ENCODE assay signal across 11 mouse cellular contexts in the genomic region with DNA sequence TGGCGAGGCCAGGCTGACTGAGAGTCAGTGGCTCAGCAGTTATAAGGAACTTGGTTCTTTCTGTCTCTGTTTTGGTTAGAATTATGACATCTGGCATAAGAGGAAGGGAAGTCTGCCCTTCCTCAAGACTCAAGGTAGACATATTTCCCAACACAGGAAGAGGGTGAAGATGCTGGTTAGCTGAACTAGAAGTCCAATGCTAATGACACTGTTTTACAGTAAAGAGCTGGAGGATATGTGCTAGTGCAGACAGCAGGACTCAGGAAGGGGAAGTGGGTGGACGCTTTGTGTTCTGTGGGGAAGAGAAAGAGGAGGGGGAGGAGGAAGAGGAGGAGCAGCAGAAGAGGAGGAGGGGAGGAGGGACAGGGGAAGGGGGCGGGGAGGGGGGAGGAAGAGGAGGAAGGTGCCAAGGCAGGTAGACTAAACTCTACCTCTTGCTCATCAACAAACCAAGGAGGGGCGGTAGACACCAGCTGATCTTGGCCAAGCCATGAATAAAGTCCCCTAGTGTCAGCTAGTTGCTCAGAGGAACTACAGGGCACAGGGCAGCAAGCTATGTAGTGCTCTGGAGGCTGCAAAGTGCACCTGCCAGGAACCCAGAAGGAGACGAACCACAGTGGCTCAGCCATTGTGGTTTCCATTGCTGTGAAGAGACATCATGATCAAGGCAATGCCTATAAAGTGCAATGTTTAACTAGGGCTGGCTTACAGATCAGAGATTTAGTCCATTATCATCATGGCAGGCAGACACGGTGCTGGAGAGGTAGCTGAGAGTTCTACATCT. TPM values are rescaled to one million over a fixed set of nuclear protein-coding genes. Genes with fewer than 3 reads are reported as not detected.
A peak's percentile ranks its signal among the peaks of the same experiment; 100 is the strongest.
DNase-seq lines count a peak whose midpoint lies in the region; ATAC-seq and TF ChIP-seq lines count a peak whose summit lies in the region.
"Had no signal": no experiment of that assay in that cellular context is flagged by ENCODE, and none has a peak within 500 bp of the region (broad histone marks: within the 10 kb centered on the region; RNA-seq: fewer than 3 reads in every experiment).

No protein-coding gene starts in this region.

- intact Hi-C loops in gastrocnemius, postnatal 14 days (cut with DNase I; ENCODE audit: low total_unique reads), result loop anchor here (10.0 kb wide), 1 partner anchor 150 kb away; no protein-coding TSS in a partner anchor

- no peaks in the 10 kb centered on the region for H3K9me3 ChIP-seq in liver, embryonic 11.5 days (ENCODE audit: control insufficient read depth, low read length)
- no peaks in the 10 kb centered on the region for H3K9me3 ChIP-seq in liver, postnatal 0 days (ENCODE audit: low read length)
- H3K9me3 ChIP-seq: embryonic facial prominence, embryonic 15.5 days; midbrain, embryonic 12.5 days had no signal

- peaks cover 5% of the 10 kb centered on the region; the same call in 1 of the 2 replicates for H3K4me1 ChIP-seq in liver, embryonic 11.5 days (replicated peaks; ENCODE audit: control insufficient read depth, insufficient read depth, low read length)
- H3K4me1 ChIP-seq in liver, postnatal 0 days (ENCODE audit: insufficient read depth), result no peaks in the 10 kb centered on the region; the same call in 1 of the 2 replicates
- H3K4me1 ChIP-seq: midbrain, embryonic 12.5 days had no signal

- H3K4me3 ChIP-seq in liver, embryonic 11.5 days (ENCODE audit: low read depth, low read length), result no peak overlapping the region
- H3K4me3 ChIP-seq in liver, postnatal 0 days (ENCODE audit: low read depth, low read length), result no peak overlapping the region
- H3K4me3 ChIP-seq: embryonic facial prominence, embryonic 15.5 days; midbrain, embryonic 12.5 days had no signal

- TF ChIP-seq CTCF in liver, postnatal 0 days (IDR thresholded peaks at IDR 0.05; ENCODE audit: low read depth), result 0 out of 2 replicates have a peak, but pooled peaks have one; percentile 9

- H3K36me3 ChIP-seq in liver, embryonic 11.5 days (ENCODE audit: control insufficient read depth, insufficient read depth, low read length), result no peaks in the 10 kb centered on the region
- H3K36me3 ChIP-seq in liver, postnatal 0 days (replicated peaks; ENCODE audit: insufficient read depth, low read length), result no peaks in the 10 kb centered on the region
- H3K36me3 ChIP-seq: embryonic facial prominence, embryonic 15.5 days; midbrain, embryonic 12.5 days had no signal

- no peak for ATAC-seq in liver, embryonic 11.5 days (replicated peaks; ENCODE audit: low FRiP score)
- ATAC-seq in liver, postnatal 0 days, result peak; percentile 77

- DNase-seq in liver, result peak; percentile 26
- DNase-seq in liver, embryonic 11.5 days (ENCODE audit: low spot score), result no peak
- DNase-seq in T-cell, adult 2 months (ENCODE audit: low spot score), result peak; percentile 20
- no peak for DNase-seq in liver, postnatal 0 days
- peak; percentile 74 for DNase-seq in thymus, postnatal 0 days (ENCODE audit: low spot score)
- no peak for DNase-seq in gastrocnemius, postnatal 14 days
- DNase-seq in right cerebral cortex, postnatal 36 days (ENCODE audit: low spot score in 2 of 2), result no peak
- DNase-seq in layer of hippocampus, adult 8-10 months (ENCODE audit: low spot score in 2 of 2), result no peak
- DNase-seq: kidney, adult 8-10 months had no signal

- H3K27me3 ChIP-seq in liver, embryonic 11.5 days (replicated peaks; ENCODE audit: control insufficient read depth, insufficient read depth, low read length), result no peaks in the 10 kb centered on the region
- H3K27me3 ChIP-seq in liver, postnatal 0 days (ENCODE audit: insufficient read depth, low read length), result no peaks in the 10 kb centered on the region
- H3K27me3 ChIP-seq: embryonic facial prominence, embryonic 15.5 days; midbrain, embryonic 12.5 days had no signal

- H3K4me2 ChIP-seq in liver, embryonic 11.5 days, result no peak overlapping the region
- H3K4me2 ChIP-seq in liver, postnatal 0 days (ENCODE audit: low read depth, low read length), result no peak overlapping the region
- H3K4me2 ChIP-seq: embryonic facial prominence, embryonic 15.5 days; midbrain, embryonic 12.5 days had no signal

- 44% methylated on average over 6 of the region's 6 CpGs for WGBS in liver, embryonic 11.5 days
- WGBS in liver, postnatal 0 days (ENCODE audit: insufficient replicate concordance), result 36% methylated on average over 6 of the region's 6 CpGs

- no peak overlapping the region for H3K9ac ChIP-seq in liver, embryonic 11.5 days (ENCODE audit: low read depth, low read length)
- H3K9ac ChIP-seq in liver, postnatal 0 days (replicated peaks), result no peak overlapping the region
- H3K9ac ChIP-seq: embryonic facial prominence, embryonic 15.5 days; midbrain, embryonic 12.5 days had no signal

- no peak overlapping the region for H3K27ac ChIP-seq in liver, embryonic 11.5 days (ENCODE audit: low read depth, low read length)
- H3K27ac ChIP-seq in liver, postnatal 0 days (ENCODE audit: low read depth), result peak overlapping the region; percentile 84
- H3K27ac ChIP-seq: embryonic facial prominence, embryonic 15.5 days; midbrain, embryonic 12.5 days had no signal

- TF ChIP-seq EP300 in liver, postnatal 0 days (IDR thresholded peaks at IDR 0.05; ENCODE audit: low read depth), result peak; percentile 74; the same call in 1 of the 2 replicates

RNA-seq across cellular contexts. Expression of a gene that starts 4.5 kb away (rescaled TPM):
- 36.7 and 38.2 TPM in 2 replicates for polyA plus RNA-seq in liver, embryonic 11.5 days (2014; fragmentation: Nextera tagmentation; extraction: Ambion mirVana)
- polyA plus RNA-seq in liver, postnatal 0 days (2015; fragmentation: Nextera tagmentation; extraction: Ambion mirVana), result 15.7 and 17.6 TPM in 2 replicates
- 32.2 and 38.2 TPM in 2 replicates for polyA plus RNA-seq in thymus, postnatal 0 days (2015; fragmentation: Nextera tagmentation; extraction: Ambion mirVana)
- total RNA-seq in gastrocnemius, postnatal 14 days (2021), result 10 to 100 TPM; 11.9 to 14.3 TPM
- total RNA-seq in layer of hippocampus, adult 8-10 months (2022), result 10 to 100 TPM; 23.5 to 26.0 (median 24.0) TPM

RNA-seq across cellular contexts. Expression of a gene that starts 55.6 kb away (rescaled TPM):
- 2.6 and 3.3 TPM in 2 replicates for polyA plus RNA-seq in liver, embryonic 11.5 days (2014; fragmentation: Nextera tagmentation; extraction: Ambion mirVana)
- 0.67 and 0.78 TPM in 2 replicates for polyA plus RNA-seq in liver, postnatal 0 days (2015; fragmentation: Nextera tagmentation; extraction: Ambion mirVana)
- polyA plus RNA-seq in thymus, postnatal 0 days (2015; fragmentation: Nextera tagmentation; extraction: Ambion mirVana), result 2.5 and 3.5 TPM in 2 replicates
- total RNA-seq in gastrocnemius, postnatal 14 days (2021), result 1 to 10 TPM; 3.1 TPM
- total RNA-seq in layer of hippocampus, adult 8-10 months (2022), result 1 to 10 TPM; 4.3 to 5.3 (median 4.9) TPM

Comparison
In these comparisons a context has a peak if more than half of its experiments do, and no peak if none do; other contexts are left out.
1. DNase-seq: peak in liver (single experiment), T-cell, adult 2 months (single experiment) and thymus, postnatal 0 days (single experiment); none in liver, embryonic 11.5 days (single experiment), liver, postnatal 0 days (single experiment), gastrocnemius, postnatal 14 days (single experiment), right cerebral cortex, postnatal 36 days (0 of 2) and layer of hippocampus, adult 8-10 months (0 of 2).